Mouse (Mus musculus): ENCODE data around the gene Wnk2. TPM values are rescaled to one million over a fixed set of nuclear protein-coding genes. Genes with fewer than 3 reads are reported as not detected.
A peak's percentile ranks its signal among the peaks of the same experiment; 100 is the strongest.

The Wnk2 gene
- polyA plus RNA-seq, 1 experiment from 2014 or later, result 15.0 TPM

- 31% methylated on average over 15 of the region's 15 CpGs for WGBS
- no peak overlapping the region for H3K27ac ChIP-seq
- ATAC-seq, result no peak
Observed at GRCm38 (mm10) chr13:49188219-49188965, 40.6 kb upstream of the Wnk2 start.

GRCm38 (mm10) chr13:49187288-49188218 lies 39.7 kb upstream of the Wnk2 start, which contains the start of gene Ninj1:
Gene Ninj1, plus strand, starts transcription at chr13:49187485.
- Histone ChIP-seq H3K27ac (no peak within 1 kb of the TSS), H3K4me2 (peak within 1 kb of the TSS; percentile 99), H3K36me3 (ENCODE audit: poor library complexity, severe bottlenecking) (no peaks in the 10 kb centered on the region), H3K9ac (peak within 1 kb of the TSS; percentile 74), H3K27me3 (peaks cover 8% of the 10 kb centered on the region; the same call in 1 of the 2 replicates), H3K4me3 (peak within 1 kb of the TSS; percentile 67), H3K9me3 (replicated peaks) (no peaks in the 10 kb centered on the region), H3K4me1 (peaks cover 37% of the 10 kb centered on the region)
- WGBS, result under 1% methylated on average over 61 of the region's 87 CpGs
- ATAC-seq, result peak; percentile 94

More at GRCm38 (mm10) chr13:49188219-49188965, 40.6 kb upstream of the Wnk2 start:
- Histone ChIP-seq H3K36me3 (ENCODE audit: poor library complexity, severe bottlenecking) (no peaks in the 10 kb centered on the region), H3K4me3 (peak overlapping the region; percentile 67), H3K4me2 (peak overlapping the region; percentile 99), H3K4me1 (peaks cover 39% of the 10 kb centered on the region), H3K27me3 (peaks cover 8% of the 10 kb centered on the region; the same call in 1 of the 2 replicates), H3K9me3 (replicated peaks) (no peaks in the 10 kb centered on the region), H3K9ac (peak overlapping the region; percentile 74)

- no peak overlapping the region for H3K27ac ChIP-seq
- no peaks in the 10 kb centered on the region for H3K9me3 ChIP-seq (replicated peaks)
- H3K4me3 ChIP-seq, result peak overlapping the region; percentile 67
- ATAC-seq, result peak; percentile 12
- H3K4me2 ChIP-seq, result peak overlapping the region; percentile 99
- H3K4me1 ChIP-seq, result peaks cover 30% of the 10 kb centered on the region
- 15% methylated on average over 11 of the region's 11 CpGs for WGBS
- no peaks in the 10 kb centered on the region for H3K36me3 ChIP-seq (ENCODE audit: poor library complexity, severe bottlenecking)
- peak overlapping the region; percentile 74 for H3K9ac ChIP-seq
- H3K27me3 ChIP-seq, result peaks cover 8% of the 10 kb centered on the region; the same call in 1 of the 2 replicates
Observed at GRCm38 (mm10) chr13:49186798-49187287, 39.0 kb upstream of the Wnk2 start.

GRCm38 (mm10) chr13:49183646-49184045 lies 35.8 kb upstream of the Wnk2 start:
- ATAC-seq, result no peak
- Histone ChIP-seq H3K9me3 (replicated peaks) (no peaks in the 10 kb centered on the region), H3K4me1 (peaks cover 32% of the 10 kb centered on the region), H3K27ac (no peak overlapping the region), H3K27me3 (peaks cover 5% of the 10 kb centered on the region; the same call in 1 of the 2 replicates), H3K4me3 (no peak overlapping the region), H3K9ac (no peak overlapping the region), H3K36me3 (ENCODE audit: poor library complexity, severe bottlenecking) (no peaks in the 10 kb centered on the region), H3K4me2 (no peak overlapping the region)
- 74% methylated on average over 5 of the region's 5 CpGs for WGBS

- Histone ChIP-seq H3K4me3 (no peak overlapping the region), H3K4me1 (peaks cover 32% of the 10 kb centered on the region), H3K36me3 (ENCODE audit: poor library complexity, severe bottlenecking) (no peaks in the 10 kb centered on the region), H3K4me2 (no peak overlapping the region), H3K27me3 (no peaks in the 10 kb centered on the region), H3K9me3 (replicated peaks) (no peaks in the 10 kb centered on the region), H3K9ac (no peak overlapping the region), H3K27ac (no peak overlapping the region)
- WGBS, result 61% methylated on average over 5 of the region's 5 CpGs
- no peak for ATAC-seq
Observed at GRCm38 (mm10) chr13:49183161-49183560, 35.3 kb upstream of the Wnk2 start.

GRCm38 (mm10) chr13:49181411-49181984 lies 33.7 kb upstream of the Wnk2 start:
- Histone ChIP-seq H3K9ac (no peak overlapping the region), H3K4me3 (no peak overlapping the region), H3K27me3 (no peaks in the 10 kb centered on the region), H3K4me1 (peaks cover 19% of the 10 kb centered on the region), H3K9me3 (replicated peaks) (no peaks in the 10 kb centered on the region), H3K4me2 (no peak overlapping the region), H3K27ac (no peak overlapping the region), H3K36me3 (ENCODE audit: poor library complexity, severe bottlenecking) (no peaks in the 10 kb centered on the region)
- WGBS, result 93% methylated on average over 3 of the region's 3 CpGs
- no peak for ATAC-seq

GRCm38 (mm10) chr13:49180691-49181090 lies 32.9 kb upstream of the Wnk2 start:
- H3K36me3 ChIP-seq (ENCODE audit: poor library complexity, severe bottlenecking), result no peaks in the 10 kb centered on the region

GRCm38 (mm10) chr13:49180274-49180673 lies 32.5 kb upstream of the Wnk2 start:
- WGBS, result 84% methylated on average over 5 of the region's 5 CpGs
- no peak overlapping the region for H3K9ac ChIP-seq
- H3K27ac ChIP-seq, result no peak overlapping the region
- H3K36me3 ChIP-seq (ENCODE audit: poor library complexity, severe bottlenecking), result no peaks in the 10 kb centered on the region
- no peaks in the 10 kb centered on the region for H3K9me3 ChIP-seq (replicated peaks)
- no peak for ATAC-seq
- H3K4me1 ChIP-seq, result peaks cover 16% of the 10 kb centered on the region
- H3K4me2 ChIP-seq, result no peak overlapping the region
- no peak overlapping the region for H3K4me3 ChIP-seq
- H3K27me3 ChIP-seq, result no peaks in the 10 kb centered on the region

More at GRCm38 (mm10) chr13:49180691-49181090, 32.9 kb upstream of the Wnk2 start:
- H3K9ac ChIP-seq, result no peak overlapping the region
- no peaks in the 10 kb centered on the region for H3K27me3 ChIP-seq
- no peak overlapping the region for H3K27ac ChIP-seq
- H3K4me1 ChIP-seq, result peaks cover 16% of the 10 kb centered on the region
- no peaks in the 10 kb centered on the region for H3K9me3 ChIP-seq (replicated peaks)
- no peak overlapping the region for H3K4me2 ChIP-seq
- no peak for ATAC-seq
- WGBS, result 70% methylated on average over 1 of the region's 1 CpGs
- no peak overlapping the region for H3K4me3 ChIP-seq

- Histone ChIP-seq H3K4me2 (no peak overlapping the region), H3K27ac (peak overlapping the region; percentile 48), H3K9ac (no peak overlapping the region), H3K4me1 (peaks cover 16% of the 10 kb centered on the region), H3K36me3 (ENCODE audit: poor library complexity, severe bottlenecking) (no peaks in the 10 kb centered on the region), H3K27me3 (no peaks in the 10 kb centered on the region), H3K4me3 (no peak overlapping the region), H3K9me3 (replicated peaks) (no peaks in the 10 kb centered on the region)
- peak; percentile 86 for ATAC-seq
- WGBS, result 47% methylated on average over 19 of the region's 19 CpGs
Observed at GRCm38 (mm10) chr13:49178839-49179585, 31.2 kb upstream of the Wnk2 start.

- H3K4me3 ChIP-seq, result no peak overlapping the region
- H3K9ac ChIP-seq, result no peak overlapping the region
- peaks cover 29% of the 10 kb centered on the region for H3K4me1 ChIP-seq
- H3K27me3 ChIP-seq, result no peaks in the 10 kb centered on the region
- H3K27ac ChIP-seq, result no peak overlapping the region
- 85% methylated on average over 10 of the region's 10 CpGs for WGBS
- no peaks in the 10 kb centered on the region for H3K9me3 ChIP-seq (replicated peaks)
- H3K36me3 ChIP-seq (ENCODE audit: poor library complexity, severe bottlenecking), result no peaks in the 10 kb centered on the region
- H3K4me2 ChIP-seq, result no peak overlapping the region
- ATAC-seq, result no peak
Observed at GRCm38 (mm10) chr13:49175509-49175908, 27.7 kb upstream of the Wnk2 start.

GRCm38 (mm10) chr13:49172971-49173596 lies 25.3 kb upstream of the Wnk2 start:
- 7% methylated on average over 12 of the region's 12 CpGs for WGBS
- Histone ChIP-seq H3K36me3 (ENCODE audit: poor library complexity, severe bottlenecking) (no peaks in the 10 kb centered on the region), H3K9ac (no peak overlapping the region), H3K9me3 (replicated peaks) (no peaks in the 10 kb centered on the region), H3K27me3 (no peaks in the 10 kb centered on the region), H3K27ac (no peak overlapping the region), H3K4me2 (no peak overlapping the region), H3K4me3 (no peak overlapping the region), H3K4me1 (peaks cover 13% of the 10 kb centered on the region)
- ATAC-seq, result peak; percentile 75
